Mouse (Mus musculus): ENCODE data around the gene Cacna2d3.
A peak's percentile ranks its signal among the peaks of the same experiment; 100 is the strongest.

Gene Cacna2d3

GRCm38 (mm10) chr14:29721488-29722385, at the start of gene Cacna2d3:
Gene Cacna2d3, minus strand, starts transcription at chr14:29721864.
- DNase-seq, result peak; percentile 30 to 63

DNA sequence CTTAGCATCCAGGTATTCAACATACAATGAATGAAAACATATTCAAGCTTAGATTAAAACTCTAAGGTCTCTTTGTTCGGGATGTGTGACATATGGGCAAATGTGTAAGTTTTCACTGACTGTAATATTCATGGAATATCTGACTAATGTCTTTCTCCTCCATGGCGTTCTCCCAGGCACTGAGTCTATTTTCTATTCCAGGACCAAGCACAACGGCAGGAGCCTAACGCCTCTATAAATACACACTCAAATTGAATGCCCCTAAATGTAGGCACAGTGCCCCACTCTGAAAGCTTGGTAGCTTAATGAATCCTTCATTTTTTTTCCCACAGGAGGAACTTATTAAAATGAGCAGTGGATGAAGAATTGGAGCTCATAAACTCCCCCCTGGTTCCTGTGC, 47.8 kb upstream of the Cacna2d3 start:
- DNase-seq, result no peak

DNA sequence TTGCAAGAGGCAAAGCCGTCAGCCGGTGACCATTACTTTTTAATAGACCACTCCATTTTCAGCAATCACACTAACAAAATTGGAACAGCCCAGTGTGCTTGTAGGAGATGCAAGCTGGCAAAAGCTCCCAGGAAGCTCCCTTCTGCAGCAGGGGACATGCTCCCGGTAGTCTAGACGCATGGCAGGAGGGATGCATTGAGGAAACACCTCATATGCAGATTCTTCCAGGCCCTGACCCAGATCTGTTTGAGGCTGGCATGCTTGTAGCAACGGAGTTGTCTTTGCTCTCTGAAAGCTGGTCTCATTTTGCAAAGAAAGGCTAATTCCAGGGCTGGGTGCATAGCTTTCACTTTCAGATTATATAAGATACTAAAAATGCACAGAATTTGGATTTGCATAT, 31.2 kb upstream of the Cacna2d3 start:
- DNase-seq, result no peak

- DNase-seq, result no peak
Measured at GRCm38 (mm10) chr14:29738751-29739150, 17.1 kb upstream of the Cacna2d3 start.

DNA sequence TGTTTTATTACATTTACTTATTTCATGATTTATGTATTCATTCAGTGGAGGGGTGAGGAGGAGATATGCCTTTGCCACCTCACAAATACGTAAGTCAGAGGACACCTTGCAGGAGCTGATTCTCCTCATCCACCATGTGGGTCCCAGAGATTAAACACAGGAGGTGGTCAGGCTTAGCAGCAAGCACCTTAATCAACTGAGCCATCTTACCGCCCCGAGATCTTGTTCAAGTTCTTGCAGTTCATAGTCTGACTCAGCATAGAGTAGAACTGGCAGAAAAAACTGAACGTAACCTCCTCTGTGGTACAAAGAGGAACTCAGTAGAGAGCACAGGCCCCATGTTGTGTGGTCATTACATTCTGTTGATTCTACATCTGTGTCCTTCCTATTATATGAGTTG, 8.6 kb upstream of the Cacna2d3 start:
- no peak for DNase-seq

DNA sequence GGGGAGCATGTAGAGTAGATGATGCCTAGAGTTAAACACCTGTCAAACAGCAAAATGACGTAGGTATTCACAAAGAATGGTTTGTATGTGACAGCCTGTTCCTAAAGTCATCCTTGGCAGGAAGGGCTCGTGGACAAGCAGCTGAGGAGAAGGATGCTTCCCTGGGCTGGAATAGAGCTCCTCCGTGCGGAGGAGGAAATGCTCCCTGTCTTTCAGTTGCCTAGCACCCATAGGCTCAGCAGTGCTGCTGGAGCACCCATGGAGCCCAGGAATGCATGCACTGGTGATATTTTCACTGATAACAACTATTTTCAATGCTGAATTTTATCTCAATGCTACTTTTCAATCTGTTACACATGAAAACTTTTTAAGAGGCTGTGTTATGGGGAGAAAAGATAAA, 7.3 kb upstream of the Cacna2d3 start:
- no peak for DNase-seq

DNA sequence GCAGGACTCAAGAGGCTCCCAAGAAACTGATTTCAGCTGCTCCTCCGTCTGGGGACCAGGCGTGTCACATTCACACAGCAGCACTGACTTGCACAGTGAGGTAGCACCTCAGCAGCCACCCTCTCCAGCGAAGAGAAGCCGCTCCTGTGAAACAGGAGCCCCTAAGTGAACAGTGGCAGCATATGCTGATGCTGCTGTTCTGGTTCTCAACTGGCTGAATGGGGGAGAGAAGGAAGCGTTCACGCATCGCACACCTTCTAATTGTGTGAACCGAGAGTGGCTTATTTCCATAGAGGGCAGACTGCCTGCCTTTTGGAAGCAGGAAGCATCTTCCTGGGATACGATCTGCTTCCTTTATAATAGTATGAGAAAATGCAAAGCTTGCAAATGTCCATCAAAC, 5.9 kb upstream of the Cacna2d3 start:
- DNase-seq, result no peak

- DNase-seq, result no peak
Measured at GRCm38 (mm10) chr14:29723267-29723666, 1.6 kb upstream of the Cacna2d3 start.

GRCm38 (mm10) chr14:29722386-29723221, 940 bp upstream of the Cacna2d3 start:
- DNase-seq, result peak; percentile 26 to 61

- peak in 1 of 2 experiments; percentile 22 for DNase-seq
Measured at GRCm38 (mm10) chr14:29721131-29721487, 555 bp downstream of the Cacna2d3 start.

DNA sequence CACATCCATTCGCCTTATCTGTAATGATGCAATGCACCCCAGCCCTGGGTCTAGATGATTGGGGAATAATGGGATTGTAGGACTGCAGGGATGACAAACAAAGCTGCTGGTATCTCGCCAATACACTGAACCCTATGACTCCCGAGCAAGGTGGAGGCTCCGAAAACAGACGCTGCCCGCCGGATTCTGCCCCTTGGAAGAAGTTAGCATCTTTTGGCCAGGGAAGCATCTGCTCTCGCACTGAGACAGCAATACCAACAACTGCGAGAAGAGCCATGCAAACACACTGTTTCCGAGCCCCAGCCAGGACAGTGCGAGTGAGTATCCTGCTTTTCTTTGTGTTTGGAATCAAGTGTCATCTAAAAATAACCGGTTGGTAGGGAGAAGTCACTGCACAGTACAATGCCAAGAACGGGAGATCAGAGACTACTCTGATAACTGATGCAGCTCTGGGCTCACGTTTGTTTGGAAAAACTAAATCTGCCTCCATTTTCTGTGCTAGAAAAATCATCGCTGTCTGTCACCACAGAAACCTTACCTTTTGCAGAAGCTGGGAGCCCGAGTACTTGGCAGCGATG, 1.2 kb downstream of the Cacna2d3 start:
- peak; percentile 21 to 44 for DNase-seq

DNA sequence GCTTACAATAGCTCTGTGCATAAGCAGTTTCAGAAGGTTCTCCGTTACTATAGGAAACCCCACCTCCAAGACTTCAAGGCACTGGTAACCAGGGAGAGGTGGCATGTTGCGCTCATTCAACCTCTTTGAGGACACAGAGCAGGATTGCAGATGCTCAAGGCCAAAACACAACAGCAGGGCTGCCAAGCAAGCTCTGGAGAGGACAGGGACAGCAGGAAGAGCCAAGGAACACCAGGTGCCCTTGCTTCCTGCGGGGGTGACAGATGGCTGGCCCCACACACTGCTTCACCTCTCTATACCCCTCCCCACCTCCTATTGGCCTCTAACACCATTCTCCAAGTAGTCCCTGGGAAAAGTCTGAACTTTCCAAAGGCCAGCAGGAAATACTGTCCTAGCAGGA, 9.0 kb downstream of the Cacna2d3 start:
- DNase-seq, result peak; percentile 39 to 49

DNA sequence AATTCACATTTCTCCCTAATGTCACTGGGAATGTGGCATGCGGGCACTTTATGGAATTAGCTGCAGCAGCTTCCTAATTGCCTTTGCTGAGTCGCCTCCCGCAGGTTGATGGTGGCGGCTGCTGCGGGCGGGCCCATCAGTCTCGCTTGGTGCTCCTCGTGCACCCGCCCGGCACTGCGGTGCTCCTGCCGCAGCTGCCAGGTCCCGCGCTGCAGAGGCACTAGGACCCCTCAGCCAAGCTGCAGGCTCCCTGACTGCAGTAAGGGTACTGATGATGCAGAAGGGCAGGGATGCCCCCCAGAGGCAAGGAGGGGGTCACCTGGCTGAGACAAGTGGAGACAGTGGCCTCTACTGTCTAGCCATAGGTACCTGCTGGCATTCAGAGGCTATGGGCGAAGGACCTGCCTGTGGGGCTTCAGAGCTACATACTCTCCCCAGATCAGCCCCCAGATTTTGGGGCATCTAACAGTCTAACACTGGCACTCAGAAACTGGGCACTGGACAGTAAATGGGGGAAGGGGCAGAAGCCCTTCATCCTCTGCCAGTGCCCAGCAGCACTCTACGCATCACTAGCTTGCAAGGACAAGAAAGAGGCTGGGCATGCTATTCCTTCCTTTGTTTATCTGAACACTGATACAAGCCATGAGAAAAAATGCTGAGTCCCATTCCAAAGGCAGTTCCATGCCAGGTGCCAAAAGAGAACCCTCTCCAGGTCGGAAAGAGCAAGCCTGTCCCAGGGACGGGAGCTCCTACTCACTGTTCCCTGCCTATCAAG, 13.9 kb downstream of the Cacna2d3 start:
- no peak for DNase-seq

- no peak for DNase-seq
Measured at GRCm38 (mm10) chr14:29702762-29703161, 18.9 kb downstream of the Cacna2d3 start.

- DNase-seq, result peak; percentile 56 to 59
Measured at GRCm38 (mm10) chr14:29696131-29696530, 25.5 kb downstream of the Cacna2d3 start.

DNA sequence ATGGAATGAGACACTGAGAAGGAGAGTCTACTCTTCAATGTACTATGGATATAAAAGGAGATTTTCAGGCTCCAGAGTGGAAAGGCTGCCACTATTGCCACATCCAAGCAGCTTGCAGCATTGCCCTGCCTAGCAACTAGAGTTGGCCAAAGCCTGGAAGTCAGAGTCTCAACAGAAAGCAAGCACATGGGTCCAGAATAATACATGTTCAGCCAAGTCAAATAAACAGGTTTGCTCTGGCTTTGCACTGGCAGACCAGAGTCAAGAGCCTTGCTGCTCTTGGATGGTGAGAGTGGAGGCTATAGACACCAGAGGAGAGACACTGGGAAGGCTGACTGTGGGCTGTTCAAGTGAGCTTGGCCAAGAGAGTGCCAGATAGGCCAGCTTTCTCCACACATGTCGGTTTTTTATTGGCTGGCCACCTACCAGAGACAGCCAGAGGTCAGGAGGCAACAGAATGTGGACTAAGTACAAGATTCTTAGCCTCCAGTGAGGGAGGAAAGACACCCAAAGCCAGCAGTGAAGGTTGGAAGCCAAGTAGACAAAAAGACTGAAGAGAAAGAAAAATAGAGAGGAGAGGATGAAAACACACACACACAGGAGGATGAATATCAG, 49.1 kb downstream of the Cacna2d3 start:
- no peak for DNase-seq

GRCm38 (mm10) chr14:29669826-29670225, 51.8 kb downstream of the Cacna2d3 start:
- DNase-seq, result no peak

DNA sequence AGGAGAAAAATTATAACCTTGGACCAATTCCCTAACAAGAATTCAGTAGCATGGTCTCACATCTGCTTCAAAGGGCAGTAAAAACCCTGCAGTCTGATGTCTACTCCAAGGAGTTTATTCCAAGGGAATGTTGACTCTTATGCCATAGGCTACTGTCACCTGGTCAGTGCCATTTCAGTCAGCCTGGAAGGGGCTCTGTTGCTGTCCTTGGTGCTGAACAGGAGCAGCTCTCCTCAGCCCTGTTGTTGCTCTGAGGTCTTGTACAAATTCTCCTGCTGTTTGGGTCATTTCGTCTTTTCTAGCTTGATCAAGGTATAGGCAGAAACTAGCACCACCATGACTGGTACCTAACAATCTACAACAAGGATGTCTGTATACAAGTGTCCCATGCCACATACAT, 64.7 kb downstream of the Cacna2d3 start:
- DNase-seq, result no peak

DNA sequence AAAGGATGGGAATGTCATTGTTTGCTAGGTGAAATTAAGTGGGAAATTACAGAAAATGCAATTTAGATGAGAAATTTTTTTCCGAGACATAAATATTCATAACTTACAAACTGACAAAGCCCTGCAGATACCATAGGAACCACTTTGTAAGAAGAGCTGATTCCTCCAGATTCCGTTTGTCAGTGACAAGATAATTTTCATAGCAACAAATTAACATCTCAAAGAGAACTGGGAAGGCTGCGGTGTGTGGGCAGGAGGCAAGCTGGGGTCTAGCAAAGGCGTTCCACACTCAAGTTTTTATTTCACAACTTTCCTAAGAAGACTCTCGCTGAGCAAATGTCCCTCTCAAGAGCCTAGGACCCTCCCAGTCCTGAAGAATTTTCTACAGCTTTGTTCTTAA, 71.1 kb downstream of the Cacna2d3 start:
- no peak for DNase-seq

DNA sequence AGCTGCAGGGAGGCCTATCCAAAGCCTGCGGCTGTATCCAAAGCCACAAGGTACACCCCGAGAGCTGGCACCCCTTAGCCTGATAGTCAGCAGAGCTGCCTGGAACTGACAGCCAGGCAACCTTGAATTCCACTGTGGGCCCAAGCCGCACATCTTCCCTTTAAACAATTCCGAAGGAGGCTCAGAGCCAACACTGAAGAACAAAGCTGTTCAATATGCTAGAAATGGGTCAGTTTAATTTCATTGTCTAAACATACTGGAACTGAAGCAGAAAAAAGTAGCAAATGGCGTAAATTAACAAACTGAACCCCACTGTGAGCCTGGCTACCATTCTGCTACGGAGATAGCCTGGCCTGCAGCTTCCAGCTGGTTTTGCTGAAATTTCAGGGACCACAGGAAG, 72.9 kb downstream of the Cacna2d3 start:
- peak; percentile 76 to 85 for DNase-seq

- no peak for DNase-seq
Measured at GRCm38 (mm10) chr14:29645421-29645820, 76.2 kb downstream of the Cacna2d3 start.

GRCm38 (mm10) chr14:29643217-29643616, 78.4 kb downstream of the Cacna2d3 start:
- no peak for DNase-seq

All from cerebellum, adult 18-20 months (tissue).